Mouse (Mus musculus): Measurements from ENCODE around the gene Kcnj10. TPM values are rescaled to one million over a fixed set of nuclear protein-coding genes. Genes with fewer than 3 reads are reported as not detected.

Kcnj10 gene
- total and polyA plus RNA-seq, 3 experiments, result 0.07 to 0.27 (median 0.08) TPM

DNA sequence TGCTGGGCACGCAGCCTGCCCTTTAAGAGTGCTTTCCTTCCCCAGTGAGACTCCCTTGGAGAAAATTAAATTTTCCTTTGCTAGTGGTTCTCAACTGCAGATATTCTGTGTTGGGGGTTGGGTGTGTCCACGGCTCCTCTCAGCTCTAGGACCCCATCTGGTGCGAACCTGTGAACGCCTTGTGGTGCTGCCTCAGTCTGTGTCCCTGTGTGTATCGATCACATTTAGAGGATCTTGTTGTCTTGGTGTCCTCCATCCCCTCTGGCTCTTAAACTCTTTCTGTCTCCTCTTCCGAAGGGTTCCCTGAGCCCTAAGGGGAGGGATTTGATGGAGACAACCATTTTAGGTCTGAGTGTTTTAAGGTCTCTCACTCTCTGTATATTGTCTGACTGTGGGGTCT lies 79.2 kb downstream of the Kcnj10 start:
- TF ChIP-seq EP300 (IDR thresholded peaks at IDR 0.05; ENCODE audit: insufficient read depth, low read depth, low read length) (no peak), CTCF (IDR thresholded peaks at IDR 0.05) (no peak), POLR2A (IDR thresholded peaks at IDR 0.05; ENCODE audit: insufficient read depth, low read depth, low read length) (no peak)
- WGBS, result 87% methylated on average over 6 of the region's 6 CpGs
- no peaks in the 10 kb centered on the region for H3K79me2 ChIP-seq (replicated peaks; ENCODE audit: control insufficient read depth, insufficient read depth, low read length)
- no peak overlapping the region for H3K27ac ChIP-seq
- DNase-seq, result no peak
- no peak overlapping the region for H3K4me3 ChIP-seq
- H3K27me3 ChIP-seq (ENCODE audit: control insufficient read depth, insufficient read depth, low read length), result no peaks in the 10 kb centered on the region
- no peaks in the 10 kb centered on the region for H3K4me1 ChIP-seq (ENCODE audit: control insufficient read depth, insufficient read depth, low read length)
- intact Hi-C loops (cut with DNase I), result no loop called here
- no peaks in the 10 kb centered on the region for H3K36me3 ChIP-seq (ENCODE audit: control insufficient read depth, insufficient read depth, low read length)
- no peak overlapping the region for H3K9ac ChIP-seq (ENCODE audit: low read depth, low read length)

GRCm38 (mm10) chr1:172423393-172423792 lies 82.4 kb downstream of the Kcnj10 start:
- H3K27ac ChIP-seq, result no peak overlapping the region
- 19% methylated on average over 1 of the region's 1 CpGs for WGBS
- TF ChIP-seq POLR2A (IDR thresholded peaks at IDR 0.05; ENCODE audit: insufficient read depth, low read depth, low read length) (no peak), EP300 (IDR thresholded peaks at IDR 0.05; ENCODE audit: insufficient read depth, low read depth, low read length) (no peak), CTCF (IDR thresholded peaks at IDR 0.05) (no peak)
- H3K36me3 ChIP-seq (ENCODE audit: control insufficient read depth, insufficient read depth, low read length), result no peaks in the 10 kb centered on the region
- no peaks in the 10 kb centered on the region for H3K79me2 ChIP-seq (replicated peaks; ENCODE audit: control insufficient read depth, insufficient read depth, low read length)
- no peak for DNase-seq
- intact Hi-C loops (cut with DNase I), result no loop called here
- no peak overlapping the region for H3K9ac ChIP-seq (ENCODE audit: low read depth, low read length)
- no peak overlapping the region for H3K4me3 ChIP-seq
- H3K4me1 ChIP-seq (ENCODE audit: control insufficient read depth, insufficient read depth, low read length), result no peaks in the 10 kb centered on the region
- H3K27me3 ChIP-seq (ENCODE audit: control insufficient read depth, insufficient read depth, low read length), result no peaks in the 10 kb centered on the region

Other genes with a start within 250 kb of the Kcnj10 start
- 100 to 1,000 TPM; 107 to 125 TPM for gene Pex19, start 214.5 kb upstream of the Kcnj10 start, total RNA-seq (2021)
- gene Pex19, start 214.5 kb upstream of the Kcnj10 start, polyA plus RNA-seq (2012; rRNA removed), result 113 and 175 TPM in 2 replicates
- gene Dcaf8, start 193.1 kb upstream of the Kcnj10 start, total RNA-seq (2021), result 100 to 1,000 TPM; 100 to 116 TPM
- 62.7 and 93.8 TPM in 2 replicates for gene Dcaf8, start 193.1 kb upstream of the Kcnj10 start, polyA plus RNA-seq (2012; rRNA removed)
- 10 to 100 TPM; 52.2 to 69.8 TPM for gene Pea15a, start 134.4 kb upstream of the Kcnj10 start, total RNA-seq (2021)
- gene Pea15a, start 134.4 kb upstream of the Kcnj10 start, polyA plus RNA-seq (2012; rRNA removed), result 56.8 and 101 TPM in 2 replicates
- 1 to 10 TPM; 3.3 to 5.6 TPM for gene Casq1, start 121.3 kb upstream of the Kcnj10 start, total RNA-seq (2021)
- 51.7 and 53.8 TPM in 2 replicates for gene Casq1, start 121.3 kb upstream of the Kcnj10 start, polyA plus RNA-seq (2012; rRNA removed)
- gene Atp1a4, start 82.8 kb upstream of the Kcnj10 start, total RNA-seq (2021), result not detected
- gene Atp1a4, start 82.8 kb upstream of the Kcnj10 start, polyA plus RNA-seq (2012; rRNA removed), result 0.10 and 0.35 TPM in 2 replicates
- gene Igsf8, start 79.6 kb upstream of the Kcnj10 start, total RNA-seq (2021), result 10 to 100 TPM; 10.9 to 13.5 TPM
- gene Igsf8, start 79.6 kb upstream of the Kcnj10 start, polyA plus RNA-seq (2012; rRNA removed), result 25.9 and 39.9 TPM in 2 replicates
- 100 to 1,000 TPM; 462 to 588 TPM for gene Atp1a2, start 43.1 kb upstream of the Kcnj10 start, total RNA-seq (2021)
- 319 and 349 TPM in 2 replicates for gene Atp1a2, start 43.1 kb upstream of the Kcnj10 start, polyA plus RNA-seq (2012; rRNA removed)
- not detected for gene Kcnj9, start 11.9 kb upstream of the Kcnj10 start, total RNA-seq (2021)
- gene Kcnj9, start 11.9 kb upstream of the Kcnj10 start, polyA plus RNA-seq (2012; rRNA removed), result 0.04 and 0.06 TPM in 2 replicates
- gene Pigm, start 35.3 kb downstream of the Kcnj10 start, total RNA-seq (2021), result 1 to 10 TPM; 3.8 to 4.2 TPM
- gene Pigm, start 35.3 kb downstream of the Kcnj10 start, polyA plus RNA-seq (2012; rRNA removed), result 3.3 and 3.7 TPM in 2 replicates
- 1 to 10 TPM; 1.2 to 2.3 TPM for gene Slamf9, start 134.1 kb downstream of the Kcnj10 start, total RNA-seq (2021)
- 6.8 and 7.0 TPM in 2 replicates for gene Slamf9, start 134.1 kb downstream of the Kcnj10 start, polyA plus RNA-seq (2012; rRNA removed)
- gene Igsf9, start 140.6 kb downstream of the Kcnj10 start, total RNA-seq (2021), result under 1 TPM; 0.36 to 0.47 TPM
- gene Igsf9, start 140.6 kb downstream of the Kcnj10 start, polyA plus RNA-seq (2012; rRNA removed), result 2.1 and 3.8 TPM in 2 replicates
- gene Tagln2, start 158.8 kb downstream of the Kcnj10 start, total RNA-seq (2021), result 10 to 100 TPM; 65.5 to 77.8 TPM
- gene Tagln2, start 158.8 kb downstream of the Kcnj10 start, polyA plus RNA-seq (2012; rRNA removed), result 131 and 152 TPM in 2 replicates
- under 1 TPM; 0.39 to 0.52 TPM for gene Cfap45, start 179.6 kb downstream of the Kcnj10 start, total RNA-seq (2021)
- gene Cfap45, start 179.6 kb downstream of the Kcnj10 start, polyA plus RNA-seq (2012; rRNA removed), result 0.26 and 0.53 TPM in 2 replicates
- gene Vsig8, start 214.7 kb downstream of the Kcnj10 start, total RNA-seq (2021), result not detected
- not detected in 2 replicates for gene Vsig8, start 214.7 kb downstream of the Kcnj10 start, polyA plus RNA-seq (2012; rRNA removed)
- under 1 TPM; 0.30 to 0.34 TPM for gene Slamf8, start 249.4 kb downstream of the Kcnj10 start, total RNA-seq (2021)
- gene Slamf8, start 249.4 kb downstream of the Kcnj10 start, polyA plus RNA-seq (2012; rRNA removed), result 0.97 and 1.3 TPM in 2 replicates

Measured in heart, adult 2 months (tissue).